Mouse (Mus musculus): ENCODE data around the gene Aarsd1. TPM values are rescaled to one million over a fixed set of nuclear protein-coding genes. Genes with fewer than 3 reads are reported as not detected.
"Not testable (repeated sequence)": the region's sequence is repeated elsewhere in the genome, so short reads cannot be mapped to it uniquely, and the experiment has no call there.

Gene Aarsd1
- total RNA-seq (2021) = 10 to 100 TPM; 15.6 to 20.3 TPM
- long read RNA-seq, experiment 1, transcript Aarsd1-201 (12 exons, 1,516 nt) = major isoform, 42 of 53 reads
- long read RNA-seq, experiment 1, partial matches to known transcripts = 1 of 53 reads
- long read RNA-seq, experiment 1, other reads (novel, unspliced or antisense) = 10 of 53 reads
- long read RNA-seq, experiment 2, transcript Aarsd1-201 (12 exons, 1,516 nt) = major isoform, 38 of 43 reads
- long read RNA-seq, experiment 2, partial matches to known transcripts = 2 of 43 reads
- long read RNA-seq, experiment 2, other reads (novel, unspliced or antisense) = 3 of 43 reads

DNA sequence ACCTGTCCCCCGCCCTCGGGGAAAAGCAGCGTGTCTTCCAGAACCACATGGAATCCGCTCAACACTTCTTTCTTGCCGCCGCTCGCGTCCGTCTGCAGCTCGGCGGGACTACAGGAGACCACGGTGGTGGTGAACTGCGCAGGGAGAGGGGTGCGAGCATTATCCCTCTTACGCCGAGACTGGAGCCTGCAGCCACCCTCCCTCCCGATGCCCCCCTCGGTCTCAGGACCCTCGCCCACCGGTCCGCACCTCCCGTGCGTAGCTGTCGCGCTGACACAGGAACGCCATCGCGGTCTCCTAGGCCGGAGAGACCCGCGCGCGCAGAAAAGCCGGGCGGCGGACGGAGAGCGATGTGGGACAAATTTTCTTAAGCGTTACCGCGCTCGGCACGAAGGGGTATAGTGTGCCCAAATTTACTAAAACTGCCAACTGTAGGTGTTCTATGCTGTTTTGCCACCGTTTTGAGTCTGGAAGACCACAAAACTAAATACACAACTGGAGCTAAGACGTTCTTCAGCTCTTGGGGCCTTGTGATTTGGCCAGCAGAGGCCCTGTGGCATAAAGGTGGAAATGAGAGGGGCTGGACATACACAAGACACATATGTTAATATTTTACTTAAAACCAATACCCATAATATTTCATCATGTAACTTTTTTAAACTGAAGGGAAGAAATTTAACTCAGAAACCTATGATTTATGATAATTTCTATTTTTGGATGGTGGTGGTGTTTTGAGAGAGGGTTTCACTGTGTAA, at the start of gene Aarsd1:
Gene Aarsd1 (minus strand): TSS at position 515 of the 755 bp plus-strand sequence.
- peak; percentile 82 to 91 for DNase-seq (ENCODE audit: low spot score in 2 of 2)

DNA sequence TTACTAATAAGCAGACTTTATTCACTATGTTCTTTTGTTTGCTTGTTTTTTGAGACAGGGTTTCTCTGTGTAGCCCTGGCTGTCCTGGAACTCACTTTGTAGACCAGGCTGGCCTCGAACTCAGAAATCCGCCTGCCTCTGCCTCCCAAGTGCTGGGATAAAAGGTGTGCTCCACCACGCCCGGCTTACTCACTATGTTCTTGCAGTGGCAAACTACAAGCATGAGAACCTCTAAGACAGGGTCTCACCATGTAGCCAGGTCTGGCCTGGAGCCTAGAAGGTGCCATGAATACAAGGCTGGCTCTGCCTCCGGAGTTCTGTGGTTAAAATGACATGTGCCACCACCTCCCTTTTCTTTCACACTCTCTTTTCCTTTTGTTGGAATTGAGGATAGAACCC, 49.1 kb upstream of the Aarsd1 start:
- not testable (repeated sequence) for DNase-seq (ENCODE audit: low spot score in 2 of 2)

DNA sequence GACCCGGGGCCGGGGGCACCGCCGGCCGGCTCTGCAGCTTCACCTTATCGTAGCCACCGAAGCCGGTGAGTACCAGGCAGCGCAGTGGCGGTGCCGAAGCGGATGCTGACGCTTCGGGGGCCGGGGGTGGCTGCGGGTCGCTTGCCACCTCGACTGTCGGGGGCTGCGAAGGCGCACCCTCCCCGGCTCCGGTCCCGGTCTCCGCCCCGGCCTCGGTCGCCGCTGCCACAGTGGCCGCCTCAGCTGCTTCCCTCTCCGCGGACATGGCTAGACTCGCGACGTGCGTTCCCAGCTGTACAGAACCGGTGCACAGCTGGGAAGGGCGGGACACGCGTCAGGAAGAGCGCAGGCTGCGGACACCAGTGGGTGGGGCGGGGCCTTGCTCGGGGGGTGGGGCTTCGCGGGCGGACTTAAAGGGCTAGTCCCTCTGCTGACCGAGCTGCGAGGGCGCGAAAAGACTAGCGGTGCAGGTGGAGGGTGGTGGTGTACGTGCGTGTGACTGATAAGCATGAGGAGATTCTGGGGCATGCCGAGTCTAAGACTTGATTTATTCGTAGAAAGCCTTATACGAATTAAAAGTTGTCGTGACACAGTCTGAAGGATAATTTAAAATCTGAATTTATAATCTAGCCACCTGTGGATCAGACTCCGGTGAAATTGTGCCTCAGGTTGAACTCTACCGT, 48.6 kb upstream of the Aarsd1 start, which contains the start of gene Vat1:
Gene Vat1 (minus strand): TSS at position 362 of the 683 bp plus-strand sequence.
- peak; percentile 49 to 78 for DNase-seq (ENCODE audit: low spot score in 2 of 2)

DNA sequence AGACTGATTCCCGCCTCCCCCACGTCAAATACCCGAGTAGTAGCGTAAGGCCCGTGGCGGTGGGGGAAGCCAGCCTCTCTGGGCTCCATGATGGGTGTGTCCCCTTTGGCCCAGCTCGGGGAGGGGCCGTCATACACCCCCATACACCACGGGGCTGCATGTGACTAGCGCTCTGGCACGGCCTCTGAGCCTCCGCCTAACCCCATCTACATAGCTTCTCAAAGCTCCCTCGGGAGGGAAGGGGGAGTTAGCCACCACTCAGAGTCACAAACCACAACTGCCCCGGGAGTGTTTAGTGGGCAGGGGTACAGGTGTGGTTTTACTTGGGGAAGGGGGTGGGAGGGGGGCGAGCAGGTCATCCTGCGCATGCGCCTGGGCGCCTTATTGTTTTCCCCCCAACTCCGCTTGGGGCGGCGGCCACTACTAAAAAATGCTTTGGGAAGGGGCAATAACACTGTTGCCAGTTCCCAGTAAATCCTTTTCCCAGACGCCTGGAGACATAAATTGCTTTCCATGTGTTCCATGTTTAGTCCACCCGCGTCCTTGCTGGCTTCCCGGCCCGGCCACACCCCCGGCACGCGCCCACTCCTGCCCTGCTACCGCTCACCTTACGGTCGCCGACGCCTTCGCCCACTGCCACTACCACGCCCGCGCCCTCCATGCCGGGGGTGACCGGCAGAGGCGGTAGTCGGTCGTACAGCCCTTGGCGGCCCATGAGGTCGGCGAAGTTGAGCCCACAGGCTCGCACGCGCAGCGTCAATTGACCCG, 47.9 kb upstream of the Aarsd1 start:
- peak; percentile 48 to 80 for DNase-seq (ENCODE audit: low spot score in 2 of 2)

DNA sequence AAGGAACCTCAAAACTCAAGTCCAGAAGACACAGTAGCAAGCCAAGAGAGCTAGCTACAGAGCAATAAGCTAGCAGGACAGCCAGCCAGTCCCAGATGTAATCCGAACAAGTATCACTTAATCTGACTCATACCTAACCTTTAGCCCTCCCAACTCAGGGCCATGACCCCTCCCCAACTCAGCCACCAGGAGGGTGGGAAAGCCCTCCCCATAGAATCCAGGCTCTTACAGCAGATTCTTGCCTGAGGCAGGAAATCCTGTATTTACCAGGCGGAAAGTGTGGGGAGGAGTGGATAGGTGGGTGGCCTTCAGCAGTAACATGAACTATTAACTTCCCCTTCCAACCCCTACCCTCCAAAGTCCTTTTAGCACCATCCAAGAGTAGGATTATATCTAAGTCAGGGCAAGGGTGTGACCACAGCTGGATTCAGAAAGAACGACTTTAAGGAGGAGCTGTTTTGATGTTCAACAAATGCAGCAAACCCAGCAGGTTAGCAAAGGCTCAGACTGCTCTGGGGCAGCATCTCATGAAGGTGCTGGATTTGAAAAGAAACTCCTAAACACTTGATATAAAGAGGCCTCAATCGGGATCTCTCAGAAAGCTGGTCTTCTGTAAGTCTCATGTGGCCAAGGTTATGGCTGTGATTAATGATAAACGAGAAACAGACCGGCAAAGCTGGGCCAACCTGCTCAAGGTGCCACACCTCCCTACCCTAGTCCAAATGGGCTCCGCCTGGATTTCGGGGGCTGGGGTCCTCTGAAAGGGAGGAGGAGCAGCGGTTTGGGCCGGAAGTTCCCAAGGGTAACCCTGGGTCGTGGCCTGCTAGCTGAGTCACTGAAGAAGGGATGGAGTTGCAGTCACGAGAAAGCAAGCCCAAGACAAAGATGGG, 47.0 kb upstream of the Aarsd1 start, which contains the start of gene Rnd2:
Gene Rnd2 (plus strand): TSS at position 789 of the 890 bp plus-strand sequence.
- DNase-seq (ENCODE audit: low spot score in 2 of 2) = no peak

DNA sequence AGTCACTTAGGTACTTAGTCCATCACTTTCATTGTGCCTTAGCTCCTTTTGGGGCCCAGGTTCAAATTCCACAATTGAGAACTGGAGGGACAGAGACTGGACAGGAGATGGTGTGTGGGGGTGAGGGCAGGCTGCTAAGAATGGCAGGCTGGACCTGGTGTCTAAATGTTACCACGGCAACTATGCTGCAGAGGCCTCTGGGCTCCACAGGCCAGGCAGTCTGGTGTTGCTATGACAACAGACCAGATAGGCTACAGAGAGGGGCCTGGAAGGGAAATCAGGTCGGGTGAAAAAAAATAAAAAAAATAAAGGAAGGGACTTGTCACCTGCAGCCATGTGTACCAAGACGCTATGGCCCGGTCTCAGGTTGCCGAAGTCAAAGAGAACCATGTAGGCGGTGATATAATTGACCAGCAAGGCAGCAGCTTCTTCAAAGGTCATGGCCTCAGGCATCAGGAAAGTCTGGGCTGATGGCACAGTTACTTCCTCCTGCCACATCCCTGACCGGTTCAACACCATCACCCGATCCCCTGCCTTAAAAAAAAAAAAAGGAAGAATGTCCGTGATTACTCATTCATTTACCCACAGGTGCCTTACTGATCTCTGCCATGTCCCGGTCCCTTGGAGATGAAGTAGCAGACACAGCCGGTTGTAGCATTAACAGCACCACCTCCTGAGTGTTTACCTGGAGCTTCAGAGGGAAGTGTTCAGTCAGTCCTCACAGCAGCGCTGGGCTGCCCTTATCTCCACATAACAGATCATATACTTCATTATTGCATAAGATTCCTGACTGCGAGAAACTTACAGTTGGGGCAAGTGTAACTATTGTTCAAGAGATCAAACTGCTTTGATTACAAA, 45.4 kb upstream of the Aarsd1 start:
- DNase-seq (ENCODE audit: low spot score in 2 of 2) = no peak

DNA sequence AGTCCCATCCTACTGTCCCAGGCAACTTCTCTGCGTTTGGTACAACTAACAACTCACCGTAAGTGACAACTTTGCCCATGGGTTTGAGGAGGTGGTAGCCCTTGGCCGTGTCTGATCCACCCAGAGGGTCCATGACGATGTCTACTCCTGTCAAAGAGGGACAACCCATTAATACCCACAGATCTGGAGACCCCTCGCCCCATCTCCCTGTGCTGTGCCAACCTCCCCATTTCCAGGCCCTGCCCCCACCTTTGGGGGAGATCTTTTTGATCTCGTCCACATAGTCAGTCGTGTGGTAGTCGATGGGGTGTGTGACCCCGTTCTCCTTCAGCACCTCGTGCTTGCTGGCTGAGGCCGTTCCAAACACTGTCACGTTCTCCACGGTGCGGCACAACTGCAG, 44.7 kb upstream of the Aarsd1 start:
- no peak for DNase-seq (ENCODE audit: low spot score in 2 of 2)

DNA sequence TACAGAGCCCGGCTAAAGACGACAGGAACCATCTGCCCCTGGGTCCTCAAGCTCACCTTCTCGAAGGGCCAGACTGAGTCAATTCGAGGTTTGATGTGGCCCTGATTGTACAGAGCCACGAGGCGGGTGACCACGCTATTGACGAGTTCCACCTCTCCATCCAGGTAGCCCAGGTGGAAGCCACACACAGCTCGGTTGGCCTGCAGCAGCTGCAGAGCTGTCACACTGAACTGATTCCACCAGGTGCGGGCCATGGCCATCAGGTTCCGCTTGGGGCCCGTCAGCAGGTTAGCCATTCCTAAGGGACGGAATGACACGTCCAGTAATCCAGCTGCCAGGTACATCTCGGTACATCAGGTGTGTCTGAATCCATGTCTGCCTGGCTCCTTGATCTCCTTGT, 42.9 kb upstream of the Aarsd1 start:
- DNase-seq (ENCODE audit: low spot score in 2 of 2) = no peak

DNA sequence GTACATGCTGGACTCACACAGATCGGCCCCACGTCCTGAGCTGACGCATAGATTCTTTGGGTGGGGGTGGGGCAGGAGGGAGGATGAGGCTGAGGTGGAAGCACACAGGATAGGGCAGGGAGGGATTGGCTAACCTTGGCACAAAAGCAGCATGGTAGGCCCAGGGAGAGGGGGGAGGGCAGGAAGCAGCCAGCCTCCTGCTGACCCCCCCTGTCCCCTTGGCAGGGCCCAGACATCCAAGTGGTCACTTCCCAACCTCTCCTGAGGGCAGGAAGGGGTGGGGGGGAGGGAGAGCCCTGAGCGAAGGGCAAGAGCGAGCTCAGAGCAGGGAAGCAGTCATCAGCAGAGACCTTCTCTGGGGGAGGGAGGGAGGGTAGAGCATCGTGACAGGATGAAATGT, 42.3 kb upstream of the Aarsd1 start:
- no peak for DNase-seq (ENCODE audit: low spot score in 2 of 2)

DNA sequence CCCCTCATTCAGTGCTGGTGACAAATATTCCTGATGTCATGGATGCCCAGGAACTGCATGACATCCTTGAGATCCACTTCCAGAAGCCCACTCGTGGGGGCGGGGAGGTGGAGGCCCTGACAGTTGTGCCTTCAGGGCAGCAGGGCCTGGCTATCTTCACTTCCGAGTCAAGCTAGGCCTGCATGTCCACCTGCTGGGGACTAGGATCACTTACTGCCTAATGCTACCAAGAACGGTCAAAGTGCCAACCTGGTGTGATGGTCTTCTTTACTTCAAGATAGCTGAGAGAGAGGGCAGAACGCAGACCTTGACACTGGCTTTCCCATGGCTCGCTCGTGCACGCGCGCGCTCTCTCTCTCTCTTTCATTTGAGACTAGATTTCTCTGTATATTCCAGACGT, 40.8 kb upstream of the Aarsd1 start:
- no peak for DNase-seq (ENCODE audit: low spot score in 2 of 2)

DNA sequence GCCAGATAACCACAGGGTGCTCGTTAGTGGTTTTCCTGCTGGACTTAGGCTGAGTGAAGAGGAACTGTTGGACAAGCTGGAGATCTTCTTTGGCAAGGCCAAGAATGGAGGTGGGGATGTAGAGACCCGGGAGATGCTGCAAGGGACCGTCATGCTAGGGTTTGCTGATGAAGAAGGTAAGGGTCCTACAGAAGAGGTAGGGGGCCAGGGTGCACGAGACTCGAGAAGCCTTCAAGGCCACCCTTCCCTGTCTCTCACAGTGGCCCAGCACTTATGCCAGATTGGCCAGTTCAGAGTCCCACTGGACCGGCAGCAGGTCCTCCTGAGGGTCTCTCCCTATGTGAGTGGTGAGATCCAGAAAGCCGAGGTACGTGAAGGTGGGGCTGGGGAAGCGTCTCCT, 40.2 kb upstream of the Aarsd1 start:
- no peak for DNase-seq (ENCODE audit: low spot score in 2 of 2)

DNA sequence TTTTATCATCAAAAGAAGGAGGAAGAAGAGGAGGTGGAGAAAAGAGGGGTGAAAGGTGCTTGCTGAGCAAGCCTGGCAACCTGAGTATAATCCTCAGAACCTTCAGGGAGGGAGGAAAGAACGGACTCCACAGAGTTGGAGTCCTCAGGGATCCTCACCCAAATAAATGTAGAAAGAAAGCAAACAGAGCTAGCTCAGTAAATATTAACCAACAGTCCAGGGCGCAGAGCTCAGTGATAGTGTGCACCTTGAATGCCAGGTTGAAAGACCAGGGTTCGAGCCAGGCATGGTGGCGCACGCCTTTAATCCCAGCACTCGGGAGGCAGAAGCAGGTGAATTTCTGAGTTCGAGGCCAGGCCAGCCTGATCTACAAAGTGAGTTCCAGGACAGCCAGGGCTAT, 38.2 kb upstream of the Aarsd1 start:
- DNase-seq (ENCODE audit: low spot score in 2 of 2) = no peak

DNA sequence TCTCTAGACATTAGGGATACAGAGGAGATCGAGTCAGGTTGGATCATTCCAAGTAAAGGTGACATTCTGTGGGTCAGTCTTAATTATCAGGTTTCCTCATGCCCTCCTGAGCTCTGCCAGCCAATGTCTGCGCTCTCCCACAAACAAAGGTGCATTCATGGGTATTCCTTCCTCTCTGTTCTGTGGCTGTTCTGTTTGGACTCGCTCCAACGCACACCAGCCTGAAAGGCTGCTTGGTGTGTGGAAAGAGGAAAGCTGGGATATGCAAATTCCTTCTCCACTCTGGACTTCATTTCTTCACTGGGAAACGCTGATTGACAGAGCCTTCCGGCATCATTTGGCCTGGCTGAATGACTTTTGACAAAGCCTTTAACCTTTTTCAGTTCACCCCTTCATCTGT, 37.3 kb upstream of the Aarsd1 start:
- no peak for DNase-seq (ENCODE audit: low spot score in 2 of 2)

DNA sequence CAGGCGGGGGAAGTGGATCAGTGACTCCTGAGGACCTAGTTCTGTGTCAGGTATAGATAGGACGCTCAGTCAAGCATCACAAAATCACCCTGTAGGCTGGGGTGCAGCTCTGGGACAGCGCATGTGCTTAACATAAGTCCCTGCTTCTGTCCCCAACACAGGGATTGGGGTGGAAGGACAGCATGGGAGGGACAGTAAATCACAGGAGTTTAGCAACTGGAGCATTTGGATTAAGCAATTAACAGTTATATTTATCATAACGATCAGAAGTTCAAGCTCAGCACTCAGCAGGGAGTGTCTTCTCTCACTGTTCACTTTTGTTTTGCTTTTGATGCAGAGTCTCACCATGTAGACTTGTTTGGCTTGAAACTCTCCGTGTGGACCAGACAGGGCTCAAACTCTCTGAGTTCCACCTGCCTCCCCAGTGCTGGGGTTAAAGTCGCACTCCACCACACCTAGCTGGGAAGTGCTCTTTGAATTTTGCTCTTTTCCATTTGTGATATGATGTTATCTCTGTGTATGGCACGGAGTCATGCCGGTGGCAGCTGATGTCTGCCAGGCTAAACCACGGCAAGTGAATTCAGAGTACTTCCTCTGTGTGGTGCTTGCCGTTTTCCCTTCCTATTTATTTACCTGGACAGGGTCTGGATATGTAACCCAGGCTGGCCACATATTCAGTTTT, 34.8 kb upstream of the Aarsd1 start:
- DNase-seq (ENCODE audit: low spot score in 2 of 2) = no peak

DNA sequence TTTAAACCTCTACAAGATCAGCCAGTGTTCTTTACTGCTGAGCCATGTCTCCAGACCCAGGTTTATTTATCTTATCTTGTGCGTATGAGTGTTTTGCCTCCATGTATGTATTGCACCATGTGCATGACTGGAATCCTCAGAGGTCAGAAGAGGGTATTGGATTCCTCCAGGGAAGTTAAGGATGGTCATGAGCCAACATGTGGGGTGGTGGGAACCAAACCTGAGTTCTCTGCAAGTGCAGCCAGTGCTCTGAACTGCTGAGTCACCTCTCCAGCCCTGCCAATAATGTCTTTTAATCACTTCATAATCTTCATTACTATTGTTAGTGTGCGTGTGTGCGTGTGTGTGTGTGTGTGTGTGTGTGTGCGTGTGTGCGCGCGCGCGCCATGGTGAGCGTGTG, 34.1 kb upstream of the Aarsd1 start:
- DNase-seq (ENCODE audit: low spot score in 2 of 2) = no peak

DNA sequence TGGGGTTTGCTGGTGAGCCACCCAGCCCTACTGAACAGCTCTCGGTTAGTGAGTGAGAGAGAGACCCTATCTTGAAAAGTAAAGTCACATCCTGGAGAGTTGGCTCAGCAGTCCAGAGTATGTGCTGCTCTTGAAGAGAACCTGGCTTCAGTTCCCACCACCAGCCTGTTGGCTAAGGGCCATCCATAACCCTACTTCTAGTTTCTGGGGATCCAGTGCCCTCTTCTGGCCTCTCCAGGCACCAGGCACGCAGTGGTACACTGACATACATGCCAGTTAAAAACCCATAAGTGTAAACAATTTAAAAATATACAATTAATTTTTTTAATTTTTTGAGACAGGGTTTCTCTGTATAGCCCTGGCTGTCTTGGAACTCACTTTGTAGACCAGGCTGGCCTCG, 33.0 kb upstream of the Aarsd1 start:
- DNase-seq (ENCODE audit: low spot score in 2 of 2) = no peak

DNA sequence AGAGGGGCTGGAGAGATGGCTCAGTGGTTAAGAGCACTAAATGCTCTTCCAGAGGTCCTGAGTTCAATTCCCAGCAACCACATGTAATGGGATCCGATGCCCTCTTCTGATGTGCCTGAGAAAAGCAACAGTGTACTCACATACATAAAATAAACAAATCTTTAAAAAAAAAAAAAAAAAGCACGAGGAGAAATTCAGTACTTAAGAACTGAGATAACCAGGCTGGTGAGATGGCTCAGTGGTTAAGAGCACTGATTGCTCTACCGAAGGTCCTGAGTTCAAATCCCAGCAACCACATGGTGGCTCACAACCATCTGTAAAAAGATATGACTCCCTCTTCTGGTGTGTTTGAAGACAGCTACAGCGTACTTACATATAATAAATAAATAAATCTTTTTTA, 32.2 kb upstream of the Aarsd1 start:
- DNase-seq (ENCODE audit: low spot score in 2 of 2) = not testable (repeated sequence)

DNA sequence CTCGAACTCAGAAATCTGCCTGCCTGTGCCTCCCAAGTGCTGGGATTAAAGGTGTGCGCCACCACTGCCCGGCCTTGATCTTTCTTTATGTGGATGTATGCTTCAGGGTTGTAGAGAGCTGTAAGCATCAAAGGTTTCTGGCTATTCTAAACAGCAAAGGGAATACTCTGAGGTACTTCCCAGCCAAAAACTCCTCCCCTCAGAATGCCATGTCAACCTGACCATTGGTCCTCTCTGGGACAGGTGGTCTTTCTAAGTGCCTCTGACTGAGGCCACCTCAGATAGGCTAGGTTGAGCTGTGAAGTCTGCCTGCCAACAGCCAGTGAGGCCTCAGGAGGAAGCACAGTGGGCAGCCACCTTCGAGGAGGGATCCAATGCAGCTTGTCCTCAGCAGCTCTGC, 31.5 kb upstream of the Aarsd1 start:
- no peak for DNase-seq (ENCODE audit: low spot score in 2 of 2)
